Mouse (Mus musculus) CH12.LX (cell line): Measurements from ENCODE around the gene Kif6. TPM values are rescaled to one million over a fixed set of nuclear protein-coding genes. Genes with fewer than 3 reads are reported as not detected.

Source experiments
- DNase-seq: peaks from one replicate; pipeline ENCODE4 v3.0.0-alpha.2; 2013; ENCODE audit errors: extremely low read depth
- H3K27ac ChIP-seq: 2 replicates; pipeline ENCODE4 v1.5.1; 2012; ENCODE audit warnings: low read depth, mild to moderate bottlenecking, control low read depth, moderate library complexity; ENCODE audit not compliant: insufficient read depth
- H3K27me3 ChIP-seq: replicated peaks from 2 replicates; pipeline ENCODE3; 2012; ENCODE audit warnings: inconsistent platforms
- H3K36me3 ChIP-seq, 2 experiments: replicated peaks in 1 of 2; 2 replicates each; pipeline versions ENCODE3 to v1.6.1; 2012; ENCODE audit warnings: inconsistent platforms in 1 of 2, low read length in 1 of 2, mild to moderate bottlenecking in 1 of 2, mixed read lengths in 1 of 2, moderate library complexity in 1 of 2; ENCODE audit not compliant: control insufficient read depth in 1 of 2, insufficient read depth in 1 of 2
- H3K4me1 ChIP-seq, 2 experiments: 2 replicates each; pipeline ENCODE4 v1.6.1; 2012; ENCODE audit warnings: inconsistent platforms in 1 of 2, moderate library complexity in 1 of 2; ENCODE audit not compliant: insufficient read depth in 2 of 2, control insufficient read depth in 1 of 2
- H3K4me2 ChIP-seq: 2 replicates; pipeline ENCODE4 v1.6.1; 2012; ENCODE audit warnings: low read depth, mild to moderate bottlenecking, control low read depth; ENCODE audit not compliant: poor library complexity, insufficient read depth, severe bottlenecking
- H3K4me3 ChIP-seq, 3 experiments: fragments of 150-350 bp in 1 of 3; sonication (generic) in 1 of 3; replicated peaks in 1 of 3; 2 replicates each; pipeline versions ENCODE3 to v1.5.1; 2011 to 2012; ENCODE audit warnings: low read depth in 2 of 3, low read length in 2 of 3, mild to moderate bottlenecking in 2 of 3, moderate library complexity in 2 of 3, control low read depth in 1 of 3, improper control_type of control experiment in 1 of 3, inconsistent platforms in 1 of 3, mixed read lengths in 1 of 3; ENCODE audit not compliant: poor library complexity in 1 of 3
- H3K79me2 ChIP-seq: replicated peaks from 2 replicates; pipeline ENCODE4 v1.6.1; 2012; ENCODE audit warnings: mild to moderate bottlenecking, moderate library complexity; ENCODE audit not compliant: control insufficient read depth, poor library complexity, insufficient read depth, severe bottlenecking; ENCODE audit errors: extremely low read depth
- H3K9ac ChIP-seq: 2 replicates; pipeline ENCODE4 v1.6.1; 2012; ENCODE audit warnings: low read depth, mild to moderate bottlenecking, control low read depth, moderate library complexity; ENCODE audit not compliant: insufficient read depth
- H3K9me3 ChIP-seq: replicated peaks from 2 replicates; pipeline ENCODE3; 2012; ENCODE audit warnings: low read length, inconsistent platforms, mixed read lengths
- BHLHE40 ChIP-seq: IDR thresholded peaks from 2 replicates; pipeline ENCODE4 v1.6.1; 2011; ENCODE audit warnings: mild to moderate bottlenecking, low read depth, low read length, improper control_type of control experiment
- CHD2 ChIP-seq: IDR thresholded peaks from 2 replicates; pipeline ENCODE4 v1.6.1; 2011; ENCODE audit warnings: low read length, improper control_type of control experiment
- E2F4 ChIP-seq: IDR thresholded peaks from 2 replicates; pipeline ENCODE4 v1.6.1; 2011; ENCODE audit warnings: low read depth, low read length, improper control_type of control experiment; ENCODE audit not compliant: insufficient replicate concordance
- ELF1 ChIP-seq: IDR thresholded peaks from 2 replicates; pipeline ENCODE4 v1.6.1; 2014; ENCODE audit warnings: low read depth, mild to moderate bottlenecking, inconsistent platforms, low read length, improper control_type of control experiment
- HCFC1 ChIP-seq: IDR thresholded peaks from 2 replicates; pipeline ENCODE4 v1.6.1; 2012; ENCODE audit warnings: low read depth, mild to moderate bottlenecking, inconsistent platforms, low read length, improper control_type of control experiment
- JUND ChIP-seq: conservative IDR thresholded peaks from 2 replicates; pipeline ENCODE4 v1.6.1; 2011; ENCODE audit warnings: low read depth, low read length, improper control_type of control experiment
- MAFK ChIP-seq: IDR thresholded peaks from 2 replicates; pipeline ENCODE4 v1.6.1; 2011; ENCODE audit warnings: low read length, improper control_type of control experiment; ENCODE audit not compliant: insufficient replicate concordance
- MAX ChIP-seq: IDR thresholded peaks from 2 replicates; pipeline ENCODE4 v1.6.1; 2011; ENCODE audit warnings: low read length, improper control_type of control experiment
- MXI1 ChIP-seq: IDR thresholded peaks from 2 replicates; pipeline ENCODE4 v1.6.1; 2011; ENCODE audit warnings: mild to moderate bottlenecking, low read depth, low read length, improper control_type of control experiment
- NELFE ChIP-seq: IDR thresholded peaks from 2 replicates; pipeline ENCODE4 v1.6.1; 2011; ENCODE audit warnings: low read depth, low read length, improper control_type of control experiment
- POLR2AphosphoS2 ChIP-seq: IDR thresholded peaks from 2 replicates; pipeline ENCODE4 v1.6.1; 2011; ENCODE audit warnings: low read depth, low read length, improper control_type of control experiment
- RAD21 ChIP-seq: IDR thresholded peaks from 2 replicates; pipeline ENCODE4 v1.6.1; 2011; ENCODE audit warnings: low read depth, mild to moderate bottlenecking, low read length, improper control_type of control experiment, moderate library complexity
- SIN3A ChIP-seq: IDR thresholded peaks from 2 replicates; pipeline ENCODE4 v1.6.1; 2012; ENCODE audit warnings: low read length, improper control_type of control experiment, inconsistent platforms
- SMC3 ChIP-seq: IDR thresholded peaks from 2 replicates; pipeline ENCODE4 v1.6.1; 2011; ENCODE audit warnings: low read depth, low read length, improper control_type of control experiment
- TCF12 ChIP-seq: IDR thresholded peaks from 2 replicates; pipeline ENCODE4 v1.6.1; 2014; ENCODE audit warnings: low read depth, mild to moderate bottlenecking, inconsistent platforms, low read length, improper control_type of control experiment
- UBTF ChIP-seq: IDR thresholded peaks from 2 replicates; pipeline ENCODE4 v1.6.1; 2012; ENCODE audit warnings: low read depth, mild to moderate bottlenecking, inconsistent platforms, low read length, improper control_type of control experiment, moderate library complexity
- USF2 ChIP-seq: conservative IDR thresholded peaks from 2 replicates; pipeline ENCODE4 v1.6.1; 2011; ENCODE audit warnings: low read depth, low read length, improper control_type of control experiment
- ZNF384 ChIP-seq: IDR thresholded peaks from 2 replicates; pipeline ENCODE4 v1.6.1; 2012; ENCODE audit warnings: low read depth, low read length, improper control_type of control experiment, inconsistent platforms
- dilution Hi-C: fragments of 300-500 bp; cut with MboI; formaldehyde crosslinking; loops from 2 replicates; pipeline ENCODE4 v1.14.3; 2020; ENCODE audit warnings: low sequenced_read_pairs; ENCODE audit not compliant: extremely low pct_unique_long_range_greater_than_20kb, extremely low pct_ligation_motif_present
- in situ Hi-C: fragments of 300-500 bp; cut with MboI; formaldehyde crosslinking; loops from 3 replicates; pipeline ENCODE4 v1.14.3; 2019; ENCODE audit warnings: low sequenced_read_pairs, low pct_ligation_motif_present, low pct_unique_long_range_greater_than_20kb, mixed read lengths
- polyA plus RNA-seq: library from polyadenylated mRNA; unstranded; fragments of >175 nt; gene quantifications from 2 replicates; pipeline ENCODE4 v1.2.1, GENCODE M21; 2012; ENCODE audit warnings: low read depth; ENCODE audit not compliant: insufficient read length
- total RNA-seq, 2 experiments: library from RNA; depleted of rRNA; stranded (reverse); fragments of 300-350 nt in 1 of 2; fragments of >200 nt in 1 of 2; gene quantifications; 2 replicates each; pipeline ENCODE4 v1.2.3; 2012 to 2014

Kif6 gene
- total and polyA plus RNA-seq, 3 experiments = not detected

- TF ChIP-seq HCFC1 = no peak
- no peak for TF ChIP-seq RAD21
- no peak for TF ChIP-seq POLR2AphosphoS2
- TF ChIP-seq USF2 = no peak
- no peak for TF ChIP-seq TCF12
- no peak for TF ChIP-seq SIN3A
- no peak for TF ChIP-seq E2F4
- no peak for TF ChIP-seq MAX
- TF ChIP-seq SMC3 = no peak
- Histone ChIP-seq H3K4me1 (no peaks in the 10 kb centered on the region), H3K9ac (no peak overlapping the region), H3K9me3 (peaks cover 10% of the 10 kb centered on the region), H3K27me3 (peaks cover 31% of the 10 kb centered on the region), H3K27ac (no peak overlapping the region), H3K79me2 (no peaks in the 10 kb centered on the region), H3K4me2 (no peak overlapping the region), H3K4me3 (no peak overlapping the region), H3K36me3 (no peaks in the 10 kb centered on the region)
- in situ Hi-C loops (no loop called here), dilution Hi-C loops (no loop called here)
- no peak for DNase-seq
Observed at GRCm38 (mm10) chr17:49666728-49667127, 51.8 kb downstream of the Kif6 start.

- DNase-seq = no peak
- no peak overlapping the region for H3K9ac ChIP-seq
- no peak overlapping the region for H3K27ac ChIP-seq
- no peak overlapping the region for H3K4me3 ChIP-seq
- TF ChIP-seq MAFK (no peak), BHLHE40 (no peak), ZNF384 (no peak), CHD2 (no peak), MXI1 (no peak), UBTF (no peak), NELFE (no peak), SIN3A (no peak), ELF1 (no peak)
- no peaks in the 10 kb centered on the region for H3K79me2 ChIP-seq
- H3K4me2 ChIP-seq = no peak overlapping the region
- no peaks in the 10 kb centered on the region for H3K4me1 ChIP-seq
- in situ Hi-C loops (no loop called here), dilution Hi-C loops (no loop called here)
- no peaks in the 10 kb centered on the region for H3K36me3 ChIP-seq
- H3K9me3 ChIP-seq = peaks cover 10% of the 10 kb centered on the region
- H3K27me3 ChIP-seq = peaks cover 25% of the 10 kb centered on the region
Observed at GRCm38 (mm10) chr17:49668296-49668695, 53.4 kb downstream of the Kif6 start.

GRCm38 (mm10) chr17:49671921-49672339 is 57.0 kb downstream of the Kif6 start:
- no peaks in the 10 kb centered on the region for H3K4me1 ChIP-seq
- no peak overlapping the region for H3K4me2 ChIP-seq
- H3K27ac ChIP-seq = no peak overlapping the region
- peaks cover 19% of the 10 kb centered on the region for H3K27me3 ChIP-seq
- in situ Hi-C loops (no loop called here), dilution Hi-C loops (no loop called here)
- H3K4me3 ChIP-seq = no peak overlapping the region
- peaks cover 20% of the 10 kb centered on the region for H3K9me3 ChIP-seq
- H3K9ac ChIP-seq = no peak overlapping the region
- TF ChIP-seq JUND (no peak), MAFK (peak; percentile 56; the same call in 1 of the 2 replicates)
- no peaks in the 10 kb centered on the region for H3K36me3 ChIP-seq
- no peak for DNase-seq
- H3K79me2 ChIP-seq = no peaks in the 10 kb centered on the region
